Mouse (Mus musculus) brown adipose tissue, adult 24 weeks (tissue): Measurements from ENCODE around the gene Sbds. TPM values are rescaled to one million over a fixed set of nuclear protein-coding genes. Genes with fewer than 3 reads are reported as not detected.

Source experiments
- H3K27ac ChIP-seq: fragments of 200-500 bp; replicated peaks from 2 replicates; pipeline ENCODE4 v1.5.1; 2012; ENCODE audit warnings: low read depth, mild to moderate bottlenecking, low read length
- H3K4me1 ChIP-seq: fragments of 200-500 bp; 2 replicates; pipeline ENCODE4 v1.6.1; 2012; ENCODE audit warnings: low read length, mixed read lengths; ENCODE audit not compliant: control insufficient read depth, insufficient read depth, insufficient read length
- H3K4me3 ChIP-seq: fragments of 200-500 bp; 2 replicates; pipeline ENCODE4 v1.5.1; 2012; ENCODE audit warnings: low read depth, mild to moderate bottlenecking, low read length, moderate library complexity; ENCODE audit not compliant: insufficient read depth
- polyA plus RNA-seq: library from polyadenylated mRNA; stranded (reverse); fragments of >200 nt; gene quantifications from 2 replicates; pipeline ENCODE4 v1.2.4, GENCODE M21; 2012; ENCODE audit not compliant: missing spikeins, insufficient read depth, insufficient read length

The Sbds gene
- polyA plus RNA-seq, 1 experiment, result 74.0 TPM

GRCm38 (mm10) chr5:130197454-130197853 lies 57.9 kb downstream of the Sbds start:
- no peaks in the 10 kb centered on the region for H3K4me1 ChIP-seq
- H3K4me3 ChIP-seq, result no peak overlapping the region
- H3K27ac ChIP-seq, result no peak overlapping the region

DNA sequence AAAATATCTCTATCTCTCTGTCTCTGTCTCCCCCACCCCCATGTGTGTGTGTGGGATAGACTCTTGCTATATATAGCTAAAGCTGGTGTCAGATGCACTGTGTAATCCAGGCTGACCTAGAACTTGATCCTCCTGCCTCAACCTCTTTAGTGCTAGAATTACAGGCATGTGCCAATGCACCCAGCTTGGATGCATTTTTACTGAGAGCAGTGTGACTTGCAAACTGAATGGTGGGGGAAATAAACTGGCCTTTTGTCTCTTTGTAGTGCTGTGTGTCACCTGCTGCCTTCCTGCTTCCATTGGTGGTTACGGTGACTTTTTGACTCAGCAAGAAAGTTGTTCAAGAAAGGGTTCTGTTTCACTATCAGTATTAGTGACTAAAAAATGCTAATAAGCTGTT lies 59.0 kb downstream of the Sbds start:
- Histone ChIP-seq H3K27ac (no peak overlapping the region), H3K4me1 (no peaks in the 10 kb centered on the region), H3K4me3 (no peak overlapping the region)

Other genes starting within 250 kb of the Sbds start
- gene Asl, start 226.3 kb downstream of the Sbds start, polyA plus RNA-seq, result 23.4 and 27.8 TPM in 2 replicates
- 21.9 and 23.3 TPM in 2 replicates for gene Crcp, start 226.2 kb downstream of the Sbds start, polyA plus RNA-seq
- 11.6 and 14.3 TPM in 2 replicates for gene Tpst1, start 182.2 kb downstream of the Sbds start, polyA plus RNA-seq
- gene Kctd7, start 110.7 kb downstream of the Sbds start, polyA plus RNA-seq, result 1.2 and 1.5 TPM in 2 replicates
- 16.7 and 19.1 TPM in 2 replicates for gene Rabgef1, start 83.7 kb downstream of the Sbds start, polyA plus RNA-seq
- gene Tmem248, start 38.4 kb downstream of the Sbds start, polyA plus RNA-seq, result 19.1 and 22.1 TPM in 2 replicates
- gene Tyw1, start 89 bp upstream of the Sbds start, polyA plus RNA-seq, result 6.4 and 6.5 TPM in 2 replicates
- gene Caln1, start 113.9 kb upstream of the Sbds start, polyA plus RNA-seq, result not detected in 2 replicates
- gene A330070K13Rik, start 129.1 kb upstream of the Sbds start, polyA plus RNA-seq, result not detected in 2 replicates